Mouse (Mus musculus) A20 (cell line): ENCODE results near the gene Rem2.

Experiments
- DNase-seq: peaks from one replicate; pipeline ENCODE4 v3.0.0-alpha.2; 2011; ENCODE audit warnings: low read depth, low spot score

Rem2 gene

GRCm38 (mm10) chr14:54492345-54493131, 16.6 kb downstream of the Rem2 start:
- DNase-seq, result peak; percentile 50

GRCm38 (mm10) chr14:54493236-54493635, 17.3 kb downstream of the Rem2 start:
- DNase-seq, result peak; percentile 59

DNA sequence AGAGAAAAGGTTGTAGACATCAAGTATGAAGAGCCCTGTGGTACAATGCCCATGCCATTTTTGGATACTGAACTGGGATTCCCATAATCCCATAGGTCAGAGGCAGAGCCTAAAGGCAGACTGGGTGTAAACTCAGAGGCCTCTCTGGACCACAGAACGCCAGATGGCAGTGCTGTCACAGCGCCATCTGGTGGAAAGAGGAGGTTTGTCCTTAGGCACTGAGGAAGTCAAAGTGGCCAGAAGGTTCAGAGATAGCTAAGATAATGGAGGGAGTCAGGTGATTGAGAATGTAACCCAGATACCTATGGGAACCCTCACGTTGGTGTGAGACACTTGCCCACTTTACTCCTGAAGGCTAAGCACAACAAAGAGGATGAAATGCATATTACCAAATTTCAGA, 18.3 kb downstream of the Rem2 start:
- peak; percentile 87 for DNase-seq

- DNase-seq, result no peak
Observed at GRCm38 (mm10) chr14:54496706-54497105, 20.8 kb downstream of the Rem2 start.

DNA sequence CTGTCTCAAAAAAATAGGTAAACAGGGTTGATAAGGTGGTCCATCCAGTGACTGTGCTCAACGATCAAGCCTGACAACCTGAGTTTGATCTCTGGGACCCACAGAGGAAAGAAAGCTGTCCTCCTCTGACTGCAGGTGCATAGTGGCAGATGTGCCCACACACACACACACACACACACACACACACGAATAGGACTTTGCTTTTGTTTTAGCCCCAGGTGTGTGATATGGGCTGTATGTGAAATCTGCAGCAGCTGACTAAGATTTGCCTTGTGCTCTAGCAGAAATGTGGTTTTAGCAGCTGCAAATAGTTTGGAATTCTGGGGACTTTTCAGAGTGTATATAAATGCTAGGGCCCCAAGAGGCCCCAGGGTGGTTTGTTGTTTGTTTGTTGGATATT, 23.4 kb downstream of the Rem2 start:
- DNase-seq, result peak; percentile 75

- DNase-seq, result no peak
Observed at GRCm38 (mm10) chr14:54501365-54501764, 25.5 kb downstream of the Rem2 start.

DNA sequence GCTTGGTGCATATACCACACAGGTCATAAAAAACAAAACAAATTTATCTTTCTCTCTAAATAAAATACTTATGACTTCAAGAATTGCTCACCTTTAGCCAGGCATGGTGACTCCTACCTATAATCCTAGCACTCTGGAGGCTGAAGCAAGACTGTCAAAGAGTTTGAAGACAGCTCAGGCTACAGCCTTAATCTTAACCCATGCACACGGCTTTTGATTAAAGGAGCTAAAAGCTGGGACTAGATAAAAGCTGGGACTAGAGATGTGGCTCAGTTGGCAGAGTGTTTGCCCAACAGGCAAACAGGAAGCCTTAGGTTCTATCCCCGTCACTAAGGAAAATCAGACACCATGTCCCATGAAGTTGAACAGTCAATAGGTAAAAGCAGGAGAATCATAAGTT, 27.2 kb downstream of the Rem2 start:
- DNase-seq, result no peak

DNA sequence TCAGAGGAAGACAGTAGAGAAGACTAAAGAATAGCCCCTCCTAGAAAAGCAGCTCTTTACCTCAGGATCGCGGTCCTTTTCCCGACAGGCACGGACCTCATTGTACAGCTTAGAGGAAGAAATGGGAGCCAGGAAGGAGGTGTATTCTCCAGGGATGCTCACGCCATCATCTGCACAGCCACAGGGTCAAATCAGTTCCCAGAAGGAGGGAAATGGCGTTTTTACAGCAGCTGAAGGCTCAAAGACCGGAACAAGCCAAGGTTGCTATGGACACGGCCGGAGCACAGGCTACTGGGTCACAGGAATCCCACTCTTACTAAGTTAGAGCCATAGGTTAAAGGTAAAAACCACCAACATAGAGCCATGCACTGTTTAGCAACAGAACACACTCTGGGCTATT, 33.9 kb downstream of the Rem2 start:
- DNase-seq, result no peak

GRCm38 (mm10) chr14:54516710-54517310, 40.9 kb downstream of the Rem2 start:
- no peak for DNase-seq

- peak; percentile 50 for DNase-seq
Observed at GRCm38 (mm10) chr14:54523600-54523999, 47.7 kb downstream of the Rem2 start.

GRCm38 (mm10) chr14:54527227-54528006, 51.5 kb downstream of the Rem2 start:
- no peak for DNase-seq

DNA sequence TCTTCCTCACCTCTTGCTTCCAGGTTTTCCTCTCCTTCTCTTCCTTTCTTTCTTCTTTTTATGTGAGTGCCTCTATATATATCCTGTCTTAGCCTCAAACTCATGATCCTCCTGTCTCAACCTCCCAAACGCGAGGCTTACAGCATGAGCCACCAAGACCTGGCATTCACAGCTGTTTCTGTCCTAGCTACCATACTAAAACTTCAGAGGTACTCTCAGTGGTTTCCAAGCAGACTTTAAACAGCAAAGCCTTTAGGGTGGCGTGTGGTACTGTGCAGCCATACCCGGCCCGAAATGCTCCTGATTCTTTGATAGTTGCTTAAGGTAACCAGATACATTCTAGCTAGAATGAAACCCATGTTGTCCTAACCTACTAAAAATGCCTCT, 52.1 kb downstream of the Rem2 start:
- DNase-seq, result no peak

DNA sequence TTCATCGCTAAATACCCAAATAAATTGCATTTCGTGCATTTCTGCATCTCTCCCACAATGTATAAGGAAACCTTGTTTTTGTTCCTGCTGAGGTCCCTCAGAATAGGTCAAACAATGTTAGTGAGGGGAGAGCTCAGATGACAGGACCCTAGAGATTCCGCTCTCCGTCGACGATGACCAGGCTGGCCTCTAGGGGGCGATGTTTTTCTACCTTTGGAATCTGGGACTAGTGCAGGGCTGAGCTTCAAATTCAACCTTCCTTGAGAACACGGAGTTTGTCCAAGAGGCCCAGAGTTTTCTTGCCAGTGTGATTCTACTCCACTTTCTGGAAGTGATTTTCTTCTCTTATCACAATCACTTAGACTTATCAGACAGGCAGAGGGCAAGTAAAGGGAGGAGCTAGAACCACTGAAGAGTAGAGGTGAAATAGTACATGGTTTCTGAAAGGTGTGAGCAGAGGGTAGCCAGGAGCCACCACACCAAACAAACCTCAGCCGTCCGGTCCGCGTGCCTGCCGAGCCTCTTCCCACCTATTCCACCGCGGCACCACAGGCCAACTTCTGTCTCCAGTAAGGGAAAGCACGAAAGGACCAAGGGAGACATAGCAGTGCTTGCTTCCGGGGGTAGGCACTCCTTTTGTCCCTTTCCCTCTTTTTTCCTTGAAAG, 52.7 kb downstream of the Rem2 start:
- DNase-seq, result peak; percentile 79
